In the genomic region with DNA sequence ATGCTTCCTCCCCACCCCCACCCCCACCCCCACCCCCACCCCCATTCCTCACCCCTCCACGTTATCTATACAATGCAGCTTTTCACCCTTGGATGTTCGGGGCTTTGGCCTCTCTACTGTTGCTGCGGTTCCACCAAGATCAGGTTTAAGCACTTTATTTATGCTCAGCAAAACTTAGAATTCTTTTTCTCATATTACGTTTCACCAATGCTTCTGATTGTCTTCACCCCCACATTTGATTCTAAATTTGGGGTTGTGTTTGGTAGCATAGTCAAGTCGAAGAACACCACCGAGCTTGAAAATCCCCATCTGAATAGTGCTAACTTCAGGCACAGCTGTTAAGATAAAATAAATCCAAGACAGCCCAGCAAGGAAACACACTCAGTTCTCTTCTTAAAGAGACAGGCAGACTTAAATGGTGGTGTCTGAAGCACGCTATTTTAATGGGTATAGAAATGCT, we compare ENCODE assay signal across 14 mouse cellular contexts. TPM values are rescaled to one million over a fixed set of nuclear protein-coding genes. Genes with fewer than 3 reads are reported as not detected.
A peak's percentile ranks its signal among the peaks of the same experiment; 100 is the strongest.
DNase-seq lines count a peak whose midpoint lies in the region; ATAC-seq and TF ChIP-seq lines count a peak whose summit lies in the region.
"Had no signal": no experiment of that assay in that cellular context is flagged by ENCODE, and none has a peak within 500 bp of the region (broad histone marks: within the 10 kb centered on the region; RNA-seq: fewer than 3 reads in every experiment).

No protein-coding gene starts in this region.

- ATAC-seq in forebrain, postnatal 0 days, result peak; percentile 63
- no peak for ATAC-seq in forebrain, embryonic 12.5 days (ENCODE audit: low FRiP score)
- ATAC-seq in kidney, embryonic 15.5 days (replicated peaks; ENCODE audit: low FRiP score), result 0 out of 2 replicates have a peak, but pooled peaks have one; percentile 52
- no peak for ATAC-seq in midbrain, embryonic 14.5 days (ENCODE audit: low FRiP score, low TSS enrichment)
- no peak for ATAC-seq in kidney, embryonic 16.5 days (ENCODE audit: low FRiP score, low TSS enrichment)
- ATAC-seq: Patski had no signal

- 0 out of 2 replicates have a peak overlapping the region, but pooled peaks have one; percentile 5 for H3K27ac ChIP-seq in forebrain, postnatal 0 days (ENCODE audit: low read depth, low read length)
- H3K27ac ChIP-seq in forebrain, embryonic 12.5 days, result no peak overlapping the region
- no peak overlapping the region for H3K27ac ChIP-seq in kidney, embryonic 15.5 days
- H3K27ac ChIP-seq in midbrain, embryonic 14.5 days (replicated peaks; ENCODE audit: low read depth, low read length), result no peak overlapping the region
- H3K27ac ChIP-seq in kidney, adult 2 months (ENCODE audit: insufficient read depth, low read depth, low read length), result no peak overlapping the region
- H3K27ac ChIP-seq in kidney, embryonic 16.5 days (ENCODE audit: low read length), result no peak overlapping the region
- H3K27ac ChIP-seq: limb, embryonic 12.5 days had no signal

- no peaks in the 10 kb centered on the region for H3K27me3 ChIP-seq in forebrain, postnatal 0 days (ENCODE audit: insufficient read depth, low read length)
- no peaks in the 10 kb centered on the region for H3K27me3 ChIP-seq in forebrain, embryonic 12.5 days
- H3K27me3 ChIP-seq in kidney, embryonic 15.5 days, result no peaks in the 10 kb centered on the region
- no peaks in the 10 kb centered on the region for H3K27me3 ChIP-seq in midbrain, embryonic 14.5 days (ENCODE audit: control insufficient read depth, insufficient read depth, low read length)
- no peaks in the 10 kb centered on the region for H3K27me3 ChIP-seq in kidney, adult 2 months (replicated peaks; ENCODE audit: control insufficient read depth, insufficient read depth, low read length)
- no peaks in the 10 kb centered on the region for H3K27me3 ChIP-seq in kidney, embryonic 16.5 days (ENCODE audit: insufficient read depth, low read length)
- H3K27me3 ChIP-seq: limb, embryonic 12.5 days; Patski had no signal

- H3K36me3 ChIP-seq in forebrain, postnatal 0 days (ENCODE audit: insufficient read depth), result no peaks in the 10 kb centered on the region
- H3K36me3 ChIP-seq in forebrain, embryonic 12.5 days (replicated peaks), result no peaks in the 10 kb centered on the region
- no peaks in the 10 kb centered on the region for H3K36me3 ChIP-seq in kidney, embryonic 15.5 days
- no peaks in the 10 kb centered on the region for H3K36me3 ChIP-seq in midbrain, embryonic 14.5 days (ENCODE audit: control insufficient read depth, insufficient read depth, low read length)
- H3K36me3 ChIP-seq in kidney, adult 2 months (ENCODE audit: control insufficient read depth, insufficient read depth, low read length), result no peaks in the 10 kb centered on the region
- no peaks in the 10 kb centered on the region for H3K36me3 ChIP-seq in kidney, embryonic 16.5 days (ENCODE audit: insufficient read depth, low read length)
- H3K36me3 ChIP-seq: limb, embryonic 12.5 days had no signal

- DNase-seq in forebrain, postnatal 0 days, result peak; percentile 36
- DNase-seq in kidney, postnatal 14 days, result no peak
- DNase-seq in c-Kit-positive CD71-positive TER-119-positive erythroid progenitor cells, embryonic 14.5 days (ENCODE audit: low spot score), result peak; percentile 70
- peak; percentile 5 for DNase-seq in midbrain, embryonic 14.5 days
- no peak for DNase-seq in kidney, adult 2 months
- DNase-seq: adrenal gland, postnatal 10 days; B cell, adult 2 months; cerebellum, adult 2 months; thymus, postnatal 36 days had no signal

- no peak for TF ChIP-seq CTCF in forebrain, postnatal 0 days (IDR thresholded peaks at IDR 0.05; ENCODE audit: low read depth)
- TF ChIP-seq CTCF in kidney, adult 2 months (conservative IDR thresholded peaks at IDR 0.05; ENCODE audit: insufficient read depth, insufficient read length, low read depth, low read length), result no peak

- H3K4me3 ChIP-seq in forebrain, postnatal 0 days (ENCODE audit: low read depth, low read length), result no peak overlapping the region
- H3K4me3 ChIP-seq in forebrain, embryonic 12.5 days (replicated peaks), result no peak overlapping the region
- no peak overlapping the region for H3K4me3 ChIP-seq in kidney, embryonic 15.5 days (replicated peaks)
- no peak overlapping the region for H3K4me3 ChIP-seq in midbrain, embryonic 14.5 days (replicated peaks; ENCODE audit: low read depth, low read length)
- no peak overlapping the region for H3K4me3 ChIP-seq in kidney, adult 2 months (ENCODE audit: insufficient read depth, low read depth, low read length)
- no peak overlapping the region for H3K4me3 ChIP-seq in kidney, embryonic 16.5 days (ENCODE audit: low read length)
- H3K4me3 ChIP-seq: limb, embryonic 12.5 days had no signal

- no peak overlapping the region for H3K9ac ChIP-seq in forebrain, postnatal 0 days
- H3K9ac ChIP-seq in forebrain, embryonic 12.5 days, result no peak overlapping the region
- no peak overlapping the region for H3K9ac ChIP-seq in kidney, embryonic 15.5 days
- no peak overlapping the region for H3K9ac ChIP-seq in midbrain, embryonic 14.5 days (replicated peaks; ENCODE audit: low read length)
- no peak overlapping the region for H3K9ac ChIP-seq in kidney, embryonic 16.5 days (replicated peaks; ENCODE audit: low read length)
- H3K9ac ChIP-seq: limb, embryonic 12.5 days had no signal

- no peaks in the 10 kb centered on the region for H3K9me3 ChIP-seq in forebrain, postnatal 0 days (ENCODE audit: low read length)
- H3K9me3 ChIP-seq in forebrain, embryonic 12.5 days, result no peaks in the 10 kb centered on the region
- no peaks in the 10 kb centered on the region for H3K9me3 ChIP-seq in kidney, embryonic 15.5 days (replicated peaks)
- no peaks in the 10 kb centered on the region for H3K9me3 ChIP-seq in midbrain, embryonic 14.5 days (ENCODE audit: control insufficient read depth, low read length)
- H3K9me3 ChIP-seq in kidney, embryonic 16.5 days (ENCODE audit: low read length), result no peaks in the 10 kb centered on the region
- H3K9me3 ChIP-seq: limb, embryonic 12.5 days had no signal

- TF ChIP-seq POLR2A in kidney, adult 2 months (IDR thresholded peaks at IDR 0.05; ENCODE audit: low read depth, low read length), result no peak

- no peak overlapping the region for H3K4me2 ChIP-seq in forebrain, postnatal 0 days (ENCODE audit: low read depth)
- no peak overlapping the region for H3K4me2 ChIP-seq in forebrain, embryonic 12.5 days
- H3K4me2 ChIP-seq in kidney, embryonic 15.5 days, result no peak overlapping the region
- no peak overlapping the region for H3K4me2 ChIP-seq in midbrain, embryonic 14.5 days (ENCODE audit: low read length)
- H3K4me2 ChIP-seq in kidney, embryonic 16.5 days (replicated peaks; ENCODE audit: low read depth, low read length), result no peak overlapping the region
- H3K4me2 ChIP-seq: limb, embryonic 12.5 days had no signal

- no peaks in the 10 kb centered on the region for H3K4me1 ChIP-seq in forebrain, postnatal 0 days (ENCODE audit: insufficient read depth)
- H3K4me1 ChIP-seq in forebrain, embryonic 12.5 days, result peaks cover 9% of the 10 kb centered on the region; the same call in 1 of the 2 replicates
- peaks cover 4% of the 10 kb centered on the region; the same call in 1 of the 2 replicates for H3K4me1 ChIP-seq in kidney, embryonic 15.5 days
- H3K4me1 ChIP-seq in midbrain, embryonic 14.5 days (ENCODE audit: control insufficient read depth, insufficient read depth, low read length), result peaks cover 3% of the 10 kb centered on the region; the same call in 1 of the 2 replicates
- H3K4me1 ChIP-seq in kidney, adult 2 months (ENCODE audit: control insufficient read depth, insufficient read depth, low read length), result no peaks in the 10 kb centered on the region
- H3K4me1 ChIP-seq in kidney, embryonic 16.5 days (ENCODE audit: insufficient read depth, low read length), result peaks cover 3% of the 10 kb centered on the region; the same call in 1 of the 2 replicates

- WGBS in forebrain, postnatal 0 days, result 25% methylated on average over 7 of the region's 7 CpGs
- 32% methylated on average over 7 of the region's 7 CpGs for WGBS in forebrain, embryonic 12.5 days
- 22% methylated on average over 7 of the region's 7 CpGs for WGBS in kidney, embryonic 15.5 days
- 27% methylated on average over 7 of the region's 7 CpGs for WGBS in midbrain, embryonic 14.5 days
- 23% methylated on average over 7 of the region's 7 CpGs for WGBS in kidney, adult 2 months
- 24% methylated on average over 7 of the region's 7 CpGs for WGBS in kidney, embryonic 16.5 days

RNA-seq across cellular contexts. Expression of gene Ssx2ip, which starts 10.8 kb away (rescaled TPM):
- total RNA-seq in forebrain, postnatal 0 days (2014; rRNA removed), result 43.2 and 43.5 TPM in 2 replicates
- 19.8 and 26.6 TPM in 2 replicates for polyA plus RNA-seq in forebrain, postnatal 0 days (2015; fragmentation: Nextera tagmentation; extraction: Ambion mirVana)
- polyA plus RNA-seq in forebrain, embryonic 12.5 days (2016; fragmentation: Nextera tagmentation; extraction: Ambion mirVana), result 33.7 and 34.6 TPM in 2 replicates
- polyA plus RNA-seq in kidney, embryonic 15.5 days (2015; fragmentation: Nextera tagmentation; extraction: Ambion mirVana), result 23.7 and 24.2 TPM in 2 replicates
- polyA plus RNA-seq in midbrain, embryonic 14.5 days (2014; fragmentation: Nextera tagmentation; extraction: Ambion mirVana), result 13.1 and 18.9 TPM in 2 replicates
- polyA plus RNA-seq in kidney, adult 2 months (2012; rRNA removed), result 7.3 and 8.0 TPM in 2 replicates
- polyA plus RNA-seq in kidney, embryonic 16.5 days (2015; fragmentation: Nextera tagmentation; extraction: Ambion mirVana), result 22.4 and 22.9 TPM in 2 replicates

RNA-seq across cellular contexts. Expression of gene Ctbs, which starts 55.9 kb away (rescaled TPM):
- total RNA-seq in forebrain, postnatal 0 days (2014; rRNA removed), result 7.5 and 9.9 TPM in 2 replicates
- polyA plus RNA-seq in forebrain, postnatal 0 days (2015; fragmentation: Nextera tagmentation; extraction: Ambion mirVana), result 3.8 and 4.4 TPM in 2 replicates
- polyA plus RNA-seq in forebrain, embryonic 12.5 days (2016; fragmentation: Nextera tagmentation; extraction: Ambion mirVana), result 4.6 and 5.5 TPM in 2 replicates
- 12.2 and 12.9 TPM in 2 replicates for polyA plus RNA-seq in kidney, embryonic 15.5 days (2015; fragmentation: Nextera tagmentation; extraction: Ambion mirVana)
- 3.0 and 3.8 TPM in 2 replicates for polyA plus RNA-seq in midbrain, embryonic 14.5 days (2014; fragmentation: Nextera tagmentation; extraction: Ambion mirVana)
- 10.5 and 10.7 TPM in 2 replicates for polyA plus RNA-seq in kidney, adult 2 months (2012; rRNA removed)
- polyA plus RNA-seq in kidney, embryonic 16.5 days (2015; fragmentation: Nextera tagmentation; extraction: Ambion mirVana), result 14.0 and 17.4 TPM in 2 replicates

Comparison
In these comparisons a context has a peak if more than half of its experiments do, and no peak if none do; other contexts are left out.
1. ATAC-seq: peak in forebrain, postnatal 0 days (single experiment) and kidney, embryonic 15.5 days (single experiment); none in forebrain, embryonic 12.5 days (single experiment), midbrain, embryonic 14.5 days (single experiment) and kidney, embryonic 16.5 days (single experiment).
2. DNase-seq: peak in forebrain, postnatal 0 days (single experiment), c-Kit-positive CD71-positive TER-119-positive erythroid progenitor cells, embryonic 14.5 days (single experiment) and midbrain, embryonic 14.5 days (single experiment); none in kidney, postnatal 14 days (single experiment) and kidney, adult 2 months (single experiment).